Mouse (Mus musculus) brain, embryonic 14.5 days (tissue): ENCODE data around the gene Lrig3. TPM values are rescaled to one million over a fixed set of nuclear protein-coding genes. Genes with fewer than 3 reads are reported as not detected.

Experiments
- DNase-seq: peaks from one replicate; pipeline ENCODE4 v3.0.0-alpha.2; 2011; ENCODE audit warnings: low read depth
- CTCF ChIP-seq: fragments of 200-500 bp; IDR thresholded peaks from 2 replicates; pipeline ENCODE4 v1.5.1; 2012; ENCODE audit warnings: inconsistent platforms, mild to moderate bottlenecking, moderate library complexity, borderline replicate concordance; ENCODE audit not compliant: insufficient read depth, insufficient read length; ENCODE audit errors: extremely low read depth
- POLR2A ChIP-seq: fragments of 200-500 bp; IDR thresholded peaks from 2 replicates; pipeline ENCODE4 v1.6.1; 2012; ENCODE audit warnings: mild to moderate bottlenecking, inconsistent platforms, borderline replicate concordance; ENCODE audit not compliant: poor library complexity, insufficient read depth, insufficient read length, severe bottlenecking; ENCODE audit errors: extremely low read depth
- polyA plus RNA-seq: library from polyadenylated mRNA; depleted of rRNA; stranded (reverse); fragments of >200 nt; gene quantifications from 2 replicates; pipeline ENCODE4 v1.2.3, GENCODE M21; 2012

The Lrig3 gene
- polyA plus RNA-seq, 1 experiment, result 8.0 TPM

DNA sequence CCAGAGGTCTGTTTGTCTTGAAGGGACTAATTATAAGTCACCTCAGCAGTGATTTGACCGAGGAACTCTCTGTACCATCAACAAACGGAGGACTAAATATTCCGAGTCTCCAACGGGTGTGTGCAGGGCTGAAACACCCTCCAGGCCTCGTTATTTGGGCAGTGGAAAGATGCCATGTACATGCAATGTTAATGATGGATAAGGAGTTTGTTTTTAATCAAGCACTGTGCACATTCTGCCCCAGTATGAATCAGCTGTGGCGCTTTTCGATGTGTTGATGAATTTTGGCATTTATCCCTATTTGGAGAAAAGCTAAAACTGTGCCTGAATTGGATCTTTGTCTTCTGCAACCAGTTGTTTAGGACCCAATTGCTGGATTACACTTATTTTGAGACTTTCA, 23.9 kb downstream of the Lrig3 start:
- TF ChIP-seq POLR2A, result no peak
- no peak for TF ChIP-seq CTCF
- peak; percentile 80 for DNase-seq

DNA sequence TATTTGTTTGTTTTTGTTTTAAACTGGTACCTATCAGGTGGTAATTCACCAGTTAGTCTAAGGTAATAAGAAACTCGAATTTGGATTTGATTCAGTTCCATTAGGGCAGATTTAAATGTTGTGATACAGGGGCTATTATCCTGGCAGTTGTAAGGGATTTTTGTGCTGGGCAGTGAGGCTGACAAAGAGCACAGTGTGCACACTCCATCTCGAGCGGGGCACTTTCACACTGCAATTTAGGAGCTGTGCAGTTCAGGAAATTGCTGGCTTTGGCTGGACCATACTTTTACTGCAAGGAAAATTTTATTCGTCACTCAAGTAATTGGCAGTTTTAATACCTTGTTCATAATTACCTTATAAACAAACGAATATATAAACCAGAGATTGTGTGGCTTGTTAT, 24.4 kb downstream of the Lrig3 start:
- TF ChIP-seq POLR2A (no peak), CTCF (no peak)
- peak; percentile 76 for DNase-seq

DNA sequence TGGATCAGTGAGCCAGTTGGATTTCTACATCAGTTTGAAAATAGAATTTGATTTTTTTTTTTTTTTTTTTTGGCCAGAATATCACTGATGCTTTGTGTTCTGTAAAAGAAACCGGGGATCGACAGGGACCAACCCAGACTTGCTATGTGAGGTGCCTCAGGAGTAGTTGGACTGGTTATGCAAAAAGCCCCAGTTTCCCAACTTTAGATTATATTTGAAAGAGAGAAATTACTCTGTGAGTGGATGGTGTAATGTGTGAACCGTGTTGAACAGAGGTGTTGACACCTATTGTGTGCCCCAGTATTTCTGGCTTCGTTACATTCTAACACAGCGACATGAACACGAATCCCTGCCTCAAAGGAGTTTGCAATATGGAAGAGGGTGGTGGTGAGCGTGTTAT, 25.9 kb downstream of the Lrig3 start:
- TF ChIP-seq POLR2A (no peak), CTCF (no peak)
- DNase-seq, result no peak

DNA sequence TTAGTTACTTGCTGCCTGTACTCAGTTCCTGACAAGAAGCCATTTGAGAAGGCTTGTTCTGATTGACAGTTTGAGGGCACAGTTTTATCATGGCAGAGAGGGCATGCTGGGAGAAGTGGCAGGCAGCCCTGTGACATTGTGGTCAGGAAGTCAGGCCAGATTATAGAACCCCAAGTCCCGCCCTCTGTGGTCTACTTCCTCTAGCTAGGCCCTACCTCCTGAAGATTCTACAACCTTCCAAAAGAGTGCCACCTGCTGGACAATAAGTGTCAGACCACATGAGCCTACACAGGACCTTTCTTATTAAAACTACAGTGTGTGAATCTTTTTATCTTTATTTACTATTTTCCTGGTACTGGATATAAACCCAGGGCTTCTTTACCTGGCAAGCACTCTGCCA, 28.9 kb downstream of the Lrig3 start:
- DNase-seq, result no peak
- TF ChIP-seq CTCF (peak; percentile 47; the same call in 1 of the 2 replicates), POLR2A (no peak)

DNA sequence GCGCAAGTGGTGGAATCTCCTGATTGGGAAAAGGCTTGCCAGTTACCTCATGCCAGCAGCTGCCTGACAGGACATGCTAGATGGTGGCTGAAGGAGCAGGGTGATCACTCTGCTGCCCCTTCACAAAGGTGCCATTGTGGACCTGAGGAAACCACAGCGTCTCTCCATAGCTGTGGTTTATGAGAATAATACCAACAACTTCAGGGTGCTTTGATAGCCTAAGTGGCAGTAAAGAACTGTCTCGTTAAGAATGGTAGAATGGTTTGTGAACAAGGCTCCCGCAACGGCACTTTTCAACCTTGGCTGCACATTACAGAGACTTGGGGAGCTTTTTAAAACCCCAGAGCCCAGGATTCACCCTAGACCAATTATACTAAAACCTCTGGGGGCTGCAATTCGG, 29.7 kb downstream of the Lrig3 start:
- no peak for DNase-seq
- TF ChIP-seq CTCF (no peak), POLR2A (no peak)

DNA sequence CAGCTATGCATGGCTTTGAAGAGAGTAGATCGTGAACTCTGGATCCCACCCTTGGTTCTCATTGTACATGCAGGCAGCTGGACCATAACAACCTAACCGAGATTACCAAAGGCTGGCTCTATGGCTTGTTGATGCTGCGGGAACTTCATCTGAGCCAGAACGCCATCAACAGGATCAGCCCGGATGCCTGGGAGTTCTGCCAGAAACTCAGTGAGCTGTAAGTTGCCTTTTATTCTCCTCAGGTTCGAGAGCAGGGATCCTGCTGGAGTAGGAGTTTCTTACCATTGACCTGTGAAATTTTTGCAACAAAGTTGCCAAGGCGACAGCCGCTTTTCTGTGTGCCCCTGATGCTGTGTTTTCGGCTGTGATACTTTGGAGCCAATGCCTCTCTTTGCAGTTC, 31.0 kb downstream of the Lrig3 start:
- DNase-seq, result peak; percentile 96
- no peak for TF ChIP-seq CTCF
- TF ChIP-seq POLR2A, result no peak

DNA sequence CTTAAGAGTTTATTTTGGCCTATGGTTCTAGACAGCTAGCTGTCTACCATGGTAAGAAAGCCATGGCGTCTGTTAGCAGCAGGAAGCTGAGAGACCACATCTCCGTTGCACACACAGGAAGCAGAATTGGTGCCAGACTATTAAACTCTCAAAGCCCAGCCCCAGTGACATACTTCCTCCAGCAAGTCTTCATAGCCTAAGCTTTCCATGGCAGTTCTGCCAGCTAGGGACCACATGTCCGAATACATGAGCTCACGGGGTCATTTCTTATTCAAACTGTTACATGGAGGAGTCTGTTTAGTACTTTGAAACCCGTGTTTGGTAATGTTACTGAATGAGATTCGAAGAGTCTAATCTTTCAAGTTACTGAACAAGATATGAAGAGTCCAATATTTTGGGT, 33.6 kb downstream of the Lrig3 start:
- DNase-seq, result no peak
- TF ChIP-seq CTCF, result no peak
- no peak for TF ChIP-seq POLR2A

DNA sequence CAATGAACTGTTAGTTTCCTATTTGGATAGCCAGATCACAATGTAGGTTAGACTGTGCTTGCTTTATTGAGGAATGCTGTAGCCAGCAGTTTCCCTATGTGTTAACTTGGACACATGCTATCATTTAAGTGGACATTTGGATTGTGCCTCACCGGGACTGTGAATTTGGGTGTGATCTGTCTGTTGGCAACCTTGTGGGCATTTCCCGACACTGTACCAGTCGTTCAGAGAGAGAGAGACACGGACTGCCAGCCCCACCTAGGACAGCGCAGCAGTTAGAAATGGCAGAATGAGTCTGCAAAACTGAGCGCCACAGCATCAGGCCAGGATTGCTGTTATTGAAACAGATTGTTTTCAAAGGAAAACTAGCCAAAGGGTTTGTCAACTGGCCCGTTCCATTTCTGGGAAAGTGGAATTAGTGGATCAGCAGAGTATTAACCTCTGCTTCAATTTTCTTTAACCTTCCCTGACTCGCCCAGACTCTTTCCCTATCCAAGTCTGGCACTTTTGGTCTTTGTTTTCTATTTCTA, 35.0 kb downstream of the Lrig3 start:
- no peak for TF ChIP-seq CTCF
- TF ChIP-seq POLR2A, result no peak
- no peak for DNase-seq

DNA sequence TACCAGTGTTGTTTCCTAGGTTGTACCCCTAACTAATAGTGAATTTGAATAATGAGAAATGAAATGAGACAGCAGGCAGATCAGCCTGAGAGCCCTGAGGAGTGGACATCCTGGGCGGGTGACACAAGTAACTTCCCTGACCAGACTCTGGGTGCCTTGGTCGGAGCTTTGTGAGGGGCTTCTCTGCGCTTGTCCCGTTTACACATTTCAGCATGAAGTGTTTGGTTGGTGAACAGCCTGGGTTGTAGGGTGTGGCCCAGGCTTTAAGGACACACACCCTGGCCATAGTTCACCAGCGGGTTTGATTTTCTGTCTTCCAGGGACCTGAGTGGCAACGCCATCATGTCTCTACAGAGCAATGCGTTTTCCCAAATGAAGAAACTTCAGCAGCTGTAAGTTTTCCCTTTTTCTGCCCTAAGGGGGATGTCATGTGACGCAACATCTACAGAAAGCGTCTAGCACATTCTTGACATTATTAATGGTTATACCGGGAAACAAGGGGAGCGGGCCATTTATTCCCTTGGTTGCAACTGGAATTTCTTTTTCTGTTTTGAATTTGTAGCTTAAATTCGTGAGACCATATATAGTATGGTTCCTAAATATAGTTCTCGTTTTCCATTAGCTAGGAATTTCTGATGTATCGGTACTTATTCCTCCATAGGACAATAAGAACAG, 36.2 kb downstream of the Lrig3 start:
- no peak for DNase-seq
- no peak for TF ChIP-seq POLR2A
- no peak for TF ChIP-seq CTCF

DNA sequence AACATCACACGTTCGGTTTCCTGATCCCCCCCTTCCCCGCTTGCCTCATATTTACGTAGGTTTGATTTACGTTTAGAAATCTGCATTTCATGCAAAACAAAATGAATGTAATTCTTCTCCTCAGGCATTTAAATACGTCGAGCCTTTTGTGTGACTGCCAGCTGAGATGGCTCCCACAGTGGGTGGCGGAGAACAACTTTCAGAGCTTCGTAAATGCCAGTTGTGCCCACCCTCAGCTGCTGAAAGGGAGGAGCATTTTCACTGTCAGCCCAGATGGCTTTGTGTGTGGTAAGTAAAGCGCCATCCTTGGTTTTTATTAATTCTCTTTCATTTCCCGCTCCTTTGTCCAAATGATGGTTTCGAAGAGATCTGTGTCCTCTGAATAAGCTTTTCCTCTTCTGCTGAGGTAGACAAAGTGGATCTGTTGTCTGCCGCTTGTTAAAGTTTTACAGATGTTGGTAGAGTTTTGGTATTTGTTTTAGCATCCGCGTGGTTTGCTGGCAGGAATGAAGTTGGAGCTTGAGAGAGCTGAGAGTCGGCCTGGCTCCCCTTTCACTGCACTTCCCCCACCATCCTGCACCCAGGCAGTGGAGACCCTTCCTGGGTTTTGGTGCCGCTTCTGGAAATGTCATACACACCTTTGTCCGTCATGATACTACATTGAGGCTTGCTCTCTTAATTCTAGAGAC, 37.0 kb downstream of the Lrig3 start:
- no peak for TF ChIP-seq POLR2A
- TF ChIP-seq CTCF, result no peak

DNA sequence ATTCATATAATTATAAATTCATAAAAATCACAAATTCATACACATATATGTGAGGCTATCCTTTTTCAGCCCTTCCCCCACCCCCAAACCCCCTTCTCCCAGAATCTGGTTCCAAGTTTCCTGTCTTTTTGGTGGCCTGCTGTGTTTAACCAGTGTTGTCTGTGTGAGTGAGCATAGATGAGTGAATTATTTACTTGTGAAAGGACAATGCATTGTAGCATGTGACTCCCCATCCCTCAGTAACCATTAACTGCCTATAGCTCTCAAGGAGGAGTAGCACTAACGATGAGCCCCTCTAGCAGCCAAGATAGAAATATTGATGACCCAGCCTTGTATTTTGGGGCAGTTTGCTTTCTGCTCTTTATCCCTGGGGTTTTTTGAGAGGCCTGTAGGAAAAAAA, 37.9 kb downstream of the Lrig3 start:
- no peak for DNase-seq
- no peak for TF ChIP-seq CTCF
- no peak for TF ChIP-seq POLR2A

More for the DNA sequence above, 37.0 kb downstream of the Lrig3 start:
- DNase-seq, result peak; percentile 84
